Mouse (Mus musculus): ENCODE results near the gene Actg1. TPM values are rescaled to one million over a fixed set of nuclear protein-coding genes. Genes with fewer than 3 reads are reported as not detected.
"Not testable (repeated sequence)": the region's sequence is repeated elsewhere in the genome, so short reads cannot be mapped to it uniquely, and the experiment has no call there.

Gene Actg1
- polyA plus RNA-seq, 1 experiment from 2014 or later, result 1,815 TPM

DNA sequence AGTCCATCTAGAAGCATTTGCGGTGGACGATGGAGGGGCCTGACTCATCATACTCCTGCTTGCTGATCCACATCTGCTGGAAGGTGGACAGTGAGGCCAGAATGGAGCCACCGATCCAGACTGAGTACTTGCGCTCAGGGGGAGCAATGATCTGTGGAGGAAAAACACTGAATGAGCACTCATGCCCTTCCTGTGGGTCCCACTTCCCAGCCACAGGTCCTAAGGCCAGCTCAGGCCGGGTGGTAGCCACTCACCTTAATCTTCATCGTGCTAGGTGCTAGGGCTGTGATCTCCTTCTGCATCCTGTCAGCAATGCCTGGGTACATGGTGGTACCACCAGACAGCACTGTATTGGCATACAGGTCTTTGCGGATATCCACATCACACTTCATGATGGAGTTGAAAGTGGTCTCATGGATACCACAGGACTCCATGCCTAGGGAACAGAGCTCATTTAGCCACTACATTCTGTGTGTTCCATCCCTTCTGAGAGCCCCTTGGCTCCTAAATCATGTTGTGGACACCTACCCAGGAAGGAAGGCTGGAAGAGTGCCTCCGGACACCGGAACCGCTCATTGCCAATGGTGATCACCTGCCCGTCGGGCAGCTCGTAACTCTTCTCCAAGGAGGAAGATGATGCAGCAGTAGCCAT lies 1.8 kb downstream of the Actg1 start:
- DNase-seq (ENCODE audit: low spot score), result not testable (repeated sequence)

DNA sequence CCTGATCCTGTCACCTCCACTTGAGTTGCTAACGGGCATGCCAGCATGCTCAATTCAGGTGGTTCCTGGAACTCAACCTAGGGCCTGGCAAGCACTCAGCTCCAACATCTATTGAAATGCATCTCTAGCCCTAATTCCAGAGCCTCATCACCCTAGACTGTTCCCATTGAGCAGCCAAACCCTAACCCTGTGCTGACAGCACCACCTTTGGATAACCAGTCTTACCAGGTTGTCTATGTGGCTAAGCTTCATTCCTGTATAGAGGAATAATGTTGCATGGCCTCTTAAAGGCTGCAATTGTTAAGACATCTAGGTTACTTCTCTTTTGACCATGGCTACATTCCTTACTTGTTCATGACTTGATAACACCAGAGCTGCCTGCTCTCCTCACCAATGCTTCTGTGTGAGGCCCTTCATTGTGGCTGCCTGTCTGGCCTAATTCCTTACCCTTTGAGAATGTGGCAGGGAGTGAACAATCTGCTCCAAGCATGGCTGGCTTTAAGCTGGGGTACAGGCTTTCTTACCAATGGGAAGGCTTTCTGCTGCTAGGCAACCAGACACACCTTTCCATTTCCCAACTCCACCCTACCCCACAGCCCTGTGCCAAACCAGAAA lies 3.2 kb downstream of the Actg1 start:
- DNase-seq (ENCODE audit: low spot score), result no peak

DNA sequence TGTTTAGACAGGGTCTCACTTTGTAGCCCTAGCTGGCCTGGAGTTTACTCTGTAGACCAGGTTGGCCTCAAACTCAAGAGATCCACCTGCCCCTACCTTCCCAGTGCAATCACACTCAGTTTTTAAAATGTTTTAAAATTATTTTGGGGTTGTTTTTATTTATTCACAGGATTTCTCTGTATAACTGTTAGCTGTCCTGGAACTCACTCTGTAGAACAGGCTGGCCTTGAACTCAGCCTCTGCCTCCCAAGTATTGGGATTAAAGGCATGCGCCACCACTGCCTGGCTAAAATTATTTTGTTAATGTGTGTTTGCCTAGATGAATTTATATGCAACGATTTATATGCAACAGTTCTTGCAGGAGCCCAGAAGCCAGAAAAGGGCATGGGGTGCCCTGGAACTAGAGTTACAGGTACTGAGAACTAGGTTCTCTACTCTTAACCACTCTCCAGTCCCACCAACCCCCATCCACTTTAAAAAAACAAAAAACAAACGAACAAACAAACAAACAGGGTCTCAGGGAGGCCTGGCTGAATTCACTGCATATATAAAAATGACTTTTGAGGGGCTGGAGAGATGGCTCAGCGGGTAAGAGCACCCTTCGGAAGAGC lies 3.9 kb downstream of the Actg1 start:
- DNase-seq (ENCODE audit: low spot score), result no peak

DNA sequence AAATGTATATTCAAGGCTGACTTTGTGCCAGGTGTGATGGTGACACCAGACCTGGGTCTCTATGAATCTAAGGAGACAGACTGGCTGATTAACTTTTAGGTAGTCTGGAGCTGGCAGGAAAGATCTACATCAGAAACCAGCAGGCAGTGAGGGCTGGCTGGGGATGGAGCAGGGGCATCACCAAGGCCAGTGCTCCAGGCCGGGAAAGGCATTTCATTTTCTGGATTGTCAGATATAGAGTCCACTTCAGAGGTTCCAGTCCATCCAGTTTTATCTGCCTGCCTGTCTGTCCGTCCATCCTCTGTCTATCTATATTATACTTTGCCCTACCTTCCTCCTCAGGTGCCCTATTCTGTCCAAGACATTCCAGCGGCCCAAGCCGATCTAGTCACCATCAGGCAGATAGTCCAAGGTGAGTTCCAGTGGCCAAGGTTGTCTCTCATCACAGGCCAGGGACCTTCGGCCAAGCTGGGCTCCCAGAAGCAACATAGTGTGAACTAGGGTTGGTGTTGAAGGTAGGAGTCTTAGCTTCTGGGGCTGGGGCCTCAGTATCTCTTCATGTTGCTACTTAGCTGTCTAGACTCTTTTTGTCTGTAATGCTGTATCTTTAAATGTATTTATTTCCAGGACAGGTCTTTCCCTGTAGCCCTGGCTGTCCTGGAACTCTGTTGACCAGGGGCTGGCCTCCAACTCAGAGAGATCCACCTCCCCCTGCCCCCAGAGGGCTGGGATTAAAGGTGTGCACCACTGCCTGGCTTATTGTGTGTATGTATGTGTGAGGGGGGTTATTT lies 4.6 kb downstream of the Actg1 start:
- no peak for DNase-seq (ENCODE audit: low spot score)

DNA sequence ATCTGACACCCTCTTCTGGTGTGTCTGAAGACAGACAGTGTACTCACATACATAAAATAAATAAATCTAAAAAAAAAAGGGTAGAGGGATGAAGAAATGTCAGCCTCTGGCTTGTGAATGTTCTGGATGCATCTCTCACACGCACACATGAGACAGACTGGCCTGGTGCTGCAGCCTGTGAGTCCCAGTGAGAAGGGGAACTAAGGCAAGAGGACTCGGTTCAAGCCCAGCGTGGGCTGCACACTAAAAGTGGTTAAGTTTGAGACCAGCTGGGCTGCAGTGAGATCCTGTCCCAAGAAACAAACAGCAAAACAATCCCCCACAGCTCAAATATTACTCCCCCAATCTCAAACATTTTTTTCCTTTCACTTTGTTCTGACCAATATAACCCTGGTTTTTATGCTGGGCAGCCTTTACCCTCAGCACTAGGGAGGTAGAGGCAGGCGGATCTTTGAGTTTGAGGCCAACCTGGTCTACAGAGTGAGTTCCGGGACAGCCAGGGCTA lies 5.6 kb downstream of the Actg1 start:
- DNase-seq (ENCODE audit: low spot score), result no peak

DNA sequence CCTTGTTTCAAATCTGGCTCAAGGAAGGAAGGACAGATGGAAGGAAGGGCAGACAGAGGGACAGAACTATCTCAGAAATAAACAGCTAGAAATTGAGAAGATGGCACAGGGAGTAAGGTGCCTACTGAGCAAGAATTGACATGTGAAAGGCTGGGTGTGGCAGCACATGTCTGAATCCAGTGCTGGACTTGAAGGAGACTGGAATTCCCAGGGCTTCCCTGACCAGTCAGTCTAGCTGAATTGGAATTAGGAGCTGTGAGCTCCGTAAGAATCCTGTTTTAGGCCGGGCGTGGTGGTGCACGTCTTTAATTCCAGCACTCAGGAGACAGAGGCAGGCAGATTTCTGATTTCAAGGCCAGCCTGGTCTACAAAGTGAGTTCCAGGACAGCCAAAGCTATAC lies 6.7 kb downstream of the Actg1 start:
- DNase-seq (ENCODE audit: low spot score), result no peak

DNA sequence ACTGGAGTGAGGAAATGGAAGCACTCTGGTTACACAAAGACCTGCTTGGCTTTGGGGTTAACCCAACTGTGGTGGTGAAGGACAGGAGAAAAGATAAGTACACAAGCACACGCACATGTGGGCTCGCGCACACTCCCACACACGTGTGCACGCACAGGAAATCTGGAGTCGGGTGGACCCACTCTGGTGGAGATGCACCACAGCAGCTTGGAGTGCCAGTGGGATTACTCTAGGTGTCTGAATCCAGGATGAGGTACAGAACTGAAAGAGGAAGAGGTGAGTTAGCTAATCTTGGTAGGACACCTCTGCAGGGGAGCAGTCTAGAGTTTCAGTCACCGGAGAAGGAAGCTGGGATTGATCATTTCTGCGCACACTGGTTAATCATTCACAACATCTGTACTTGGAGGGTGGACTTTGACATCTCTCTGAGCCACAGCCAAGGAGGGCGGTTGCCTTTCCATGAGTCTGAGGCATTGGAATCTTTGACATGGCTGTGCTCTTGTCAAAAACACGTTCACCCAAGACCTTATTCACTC lies 8.3 kb downstream of the Actg1 start:
- no peak for DNase-seq (ENCODE audit: low spot score)

DNA sequence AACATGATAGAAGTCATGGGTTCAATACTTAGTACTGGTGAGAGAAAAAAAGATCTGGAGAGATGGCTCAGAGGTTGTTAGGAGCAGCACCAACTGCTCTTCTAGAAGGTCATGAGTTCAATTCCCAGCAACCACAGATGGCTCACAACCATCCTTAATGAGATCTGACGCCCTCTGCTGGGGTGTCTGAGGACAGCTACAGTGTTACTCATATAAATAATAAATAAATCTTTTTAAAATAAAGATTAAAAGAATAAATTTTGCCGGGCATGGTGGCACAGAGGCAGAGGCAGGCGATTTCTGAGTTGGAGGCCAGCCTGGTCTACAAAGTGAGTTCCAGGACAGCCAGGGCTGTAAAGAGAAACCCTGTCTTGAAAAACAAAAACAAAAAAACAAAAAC lies 9.6 kb downstream of the Actg1 start:
- no peak for DNase-seq (ENCODE audit: low spot score)

DNA sequence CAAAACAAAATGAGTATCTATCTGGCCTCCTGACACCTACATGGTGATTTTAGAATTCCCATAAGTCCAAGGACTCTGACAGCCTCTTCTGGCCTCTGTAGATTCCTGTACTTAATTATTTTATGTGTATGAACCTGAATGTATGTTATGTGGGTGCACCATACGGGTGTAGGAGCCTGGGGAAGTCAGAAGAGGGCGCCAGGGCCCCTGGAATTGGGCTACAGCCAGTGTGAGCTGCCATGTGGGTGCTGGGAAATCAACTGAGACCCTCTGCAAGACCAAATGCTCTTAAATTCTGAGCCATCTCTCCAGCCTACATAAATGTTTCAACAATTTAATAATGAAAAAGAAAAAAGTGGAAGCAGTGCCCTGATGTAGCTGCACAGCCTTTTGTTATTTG lies 10.9 kb downstream of the Actg1 start:
- no peak for DNase-seq (ENCODE audit: low spot score)

DNA sequence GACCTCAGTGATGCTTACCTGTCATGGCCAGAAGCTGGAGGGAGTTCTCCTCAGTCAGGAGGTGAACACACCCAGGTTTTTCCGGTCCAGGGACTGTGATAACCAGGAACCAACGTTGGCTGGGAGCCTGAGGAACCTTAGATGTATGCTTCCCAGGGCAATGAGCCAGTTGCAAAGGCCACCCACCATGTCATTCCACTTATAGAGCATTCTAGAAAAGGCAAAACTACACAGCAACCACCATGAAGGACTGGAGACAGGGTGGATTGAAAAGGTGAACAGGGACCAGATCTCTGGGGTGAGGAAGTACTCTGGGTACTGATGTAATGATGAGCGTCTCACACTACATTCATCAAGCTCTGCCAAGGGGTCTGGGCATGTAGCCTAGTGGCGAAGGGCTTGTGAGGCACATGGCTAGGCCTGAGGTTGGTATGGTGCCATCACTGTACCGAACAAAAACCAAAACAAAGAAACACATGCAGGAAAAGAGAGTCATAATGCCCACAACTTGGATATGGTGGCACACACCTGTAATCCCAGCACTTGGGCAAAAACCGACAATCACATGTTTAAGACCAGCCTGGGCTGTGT lies 12.8 kb downstream of the Actg1 start:
- DNase-seq (ENCODE audit: low spot score), result no peak

DNA sequence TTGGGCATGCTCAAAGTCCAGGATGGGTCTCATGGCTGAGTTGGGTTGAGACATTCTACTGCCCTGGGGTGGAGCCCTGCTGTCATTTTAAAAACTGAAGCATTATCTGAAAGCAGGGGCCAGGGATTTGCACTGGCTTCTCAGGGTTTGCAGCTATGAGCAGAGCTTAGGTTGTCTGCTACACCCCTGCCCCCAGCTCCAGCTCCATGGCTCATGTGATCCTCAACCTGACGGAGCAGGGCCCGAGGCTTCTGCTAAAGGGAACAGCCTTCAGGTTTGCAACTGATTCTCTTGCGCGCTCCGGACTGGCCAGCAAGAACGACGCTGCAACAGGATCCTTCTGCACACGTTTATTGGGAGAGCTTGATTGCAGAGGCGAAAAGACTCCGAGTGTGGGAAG lies 28.2 kb downstream of the Actg1 start:
- DNase-seq (ENCODE audit: low spot score), result no peak

DNA sequence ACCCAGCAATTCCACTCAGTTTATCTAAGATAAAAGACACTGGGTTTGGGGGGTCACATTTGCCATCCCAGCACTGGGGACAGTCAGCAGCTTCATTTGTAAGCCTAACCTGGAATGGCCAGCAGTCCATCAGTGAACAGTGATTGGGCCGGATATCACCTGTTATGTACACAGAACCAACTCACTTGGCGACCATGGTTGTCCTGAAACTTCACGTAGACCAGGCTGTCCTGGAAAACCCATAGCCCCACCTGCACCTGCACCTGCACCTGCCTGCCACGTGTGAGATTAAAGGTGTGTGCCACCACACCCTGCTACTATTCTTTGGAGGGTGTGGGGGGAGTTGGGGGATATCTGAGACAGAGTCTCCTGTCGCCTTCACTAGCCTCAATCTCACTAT lies 29.0 kb downstream of the Actg1 start:
- DNase-seq (ENCODE audit: low spot score), result no peak

DNA sequence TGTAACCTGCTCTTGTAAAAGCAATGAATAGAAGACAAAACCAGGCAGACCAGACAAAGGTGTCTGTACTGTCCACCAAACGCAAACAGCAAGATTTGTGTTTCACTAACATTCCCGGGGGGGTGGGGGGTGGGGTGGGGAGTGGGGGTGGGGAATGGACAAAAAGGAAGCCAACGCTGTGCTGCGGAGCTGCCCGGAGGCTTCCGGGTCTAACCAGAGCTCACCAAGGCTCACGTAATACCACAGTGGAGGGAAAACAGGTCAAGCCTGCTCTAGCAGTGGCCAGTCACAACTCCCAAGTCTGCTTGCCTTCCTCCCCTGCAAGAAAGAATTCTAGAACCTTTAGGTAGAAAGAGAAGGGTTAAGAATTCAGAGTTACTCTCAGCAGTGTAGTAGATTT lies 30.9 kb downstream of the Actg1 start:
- no peak for DNase-seq (ENCODE audit: low spot score)

DNA sequence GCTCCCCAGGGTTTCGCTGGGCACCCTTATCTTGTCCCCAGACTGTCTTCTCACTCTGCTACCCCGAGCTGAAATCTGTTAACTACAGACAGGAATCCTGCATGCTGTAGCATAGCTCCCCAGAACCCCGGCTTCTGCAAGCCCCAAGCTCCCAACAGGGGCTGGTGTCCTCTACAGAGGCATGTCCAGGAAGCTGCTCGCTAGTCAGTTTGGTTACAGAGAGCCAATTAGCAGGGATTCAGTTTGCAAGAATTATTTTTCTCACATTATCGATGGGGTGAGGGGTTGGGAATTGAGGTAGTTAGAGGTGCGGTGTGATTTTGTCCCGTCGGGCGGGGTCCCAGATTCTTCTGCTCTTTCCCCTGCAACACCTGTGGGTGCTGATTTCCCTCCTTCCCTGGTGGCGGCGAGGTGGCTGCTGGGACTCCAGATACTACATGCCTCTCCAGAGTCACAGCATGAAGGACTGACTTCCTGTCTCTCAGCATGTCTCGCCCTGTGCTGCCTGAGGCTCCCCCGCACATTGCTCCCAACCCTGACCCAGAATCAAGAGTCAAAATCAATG lies 31.6 kb downstream of the Actg1 start:
- peak; percentile 34 for DNase-seq (ENCODE audit: low spot score)

DNA sequence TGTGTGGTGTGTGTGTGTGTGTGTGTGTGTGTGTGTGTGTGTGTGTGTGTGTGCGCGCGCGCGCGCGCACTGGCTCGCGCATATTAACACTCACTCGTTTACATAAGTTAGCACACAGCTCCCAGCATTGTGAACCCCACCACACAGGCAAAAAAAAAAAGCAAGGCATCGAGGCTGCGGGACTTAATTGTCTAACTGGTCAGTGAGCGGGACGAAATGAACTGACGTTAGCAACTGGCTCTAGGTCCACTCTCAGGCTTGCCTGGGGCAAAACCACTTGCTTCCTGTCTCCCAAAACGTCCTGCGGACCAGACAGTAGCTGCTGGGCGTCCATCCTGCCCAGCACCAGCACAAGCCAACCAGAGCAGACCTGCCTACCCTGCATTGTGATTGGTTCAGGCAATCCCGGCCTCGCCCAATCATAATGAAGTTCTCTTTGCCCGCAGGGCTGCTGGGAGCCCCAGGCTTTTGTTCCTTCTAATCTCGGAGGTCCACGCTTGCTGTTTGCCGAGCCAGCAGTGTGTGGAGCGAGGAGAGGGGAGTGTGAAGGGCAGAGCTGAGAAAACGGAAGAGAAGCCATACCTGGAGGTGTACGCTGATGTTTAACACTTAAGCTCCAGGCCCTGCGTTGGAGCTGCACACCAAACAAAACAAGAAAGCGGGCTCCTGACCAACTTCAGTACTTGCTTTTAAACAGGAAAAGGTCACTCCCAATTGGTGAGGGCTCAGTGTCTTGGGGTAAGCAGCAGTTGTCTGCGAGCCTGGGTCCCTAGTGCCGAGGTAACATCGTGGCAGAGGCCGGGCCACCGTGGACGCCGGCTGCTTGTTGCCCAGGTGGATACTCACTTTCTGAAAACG lies 32.3 kb downstream of the Actg1 start:
- peak; percentile 90 for DNase-seq (ENCODE audit: low spot score)

DNA sequence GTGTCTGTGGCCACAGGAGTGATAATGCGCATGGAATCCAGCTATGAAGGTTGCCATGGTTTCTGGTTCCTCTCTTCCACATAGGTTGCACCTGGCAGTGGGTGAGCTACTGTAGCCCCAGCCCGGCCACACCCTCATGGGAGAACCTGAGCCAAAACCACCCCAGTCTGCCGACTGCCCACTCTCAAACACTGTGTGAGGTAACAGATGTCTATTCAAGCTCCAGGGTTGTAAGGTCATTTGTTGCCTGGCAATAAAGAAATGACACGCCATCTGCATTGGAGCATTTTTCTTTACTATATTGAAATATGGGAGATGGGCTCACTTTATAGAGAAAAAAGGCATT lies 33.0 kb downstream of the Actg1 start:
- no peak for DNase-seq (ENCODE audit: low spot score)

DNA sequence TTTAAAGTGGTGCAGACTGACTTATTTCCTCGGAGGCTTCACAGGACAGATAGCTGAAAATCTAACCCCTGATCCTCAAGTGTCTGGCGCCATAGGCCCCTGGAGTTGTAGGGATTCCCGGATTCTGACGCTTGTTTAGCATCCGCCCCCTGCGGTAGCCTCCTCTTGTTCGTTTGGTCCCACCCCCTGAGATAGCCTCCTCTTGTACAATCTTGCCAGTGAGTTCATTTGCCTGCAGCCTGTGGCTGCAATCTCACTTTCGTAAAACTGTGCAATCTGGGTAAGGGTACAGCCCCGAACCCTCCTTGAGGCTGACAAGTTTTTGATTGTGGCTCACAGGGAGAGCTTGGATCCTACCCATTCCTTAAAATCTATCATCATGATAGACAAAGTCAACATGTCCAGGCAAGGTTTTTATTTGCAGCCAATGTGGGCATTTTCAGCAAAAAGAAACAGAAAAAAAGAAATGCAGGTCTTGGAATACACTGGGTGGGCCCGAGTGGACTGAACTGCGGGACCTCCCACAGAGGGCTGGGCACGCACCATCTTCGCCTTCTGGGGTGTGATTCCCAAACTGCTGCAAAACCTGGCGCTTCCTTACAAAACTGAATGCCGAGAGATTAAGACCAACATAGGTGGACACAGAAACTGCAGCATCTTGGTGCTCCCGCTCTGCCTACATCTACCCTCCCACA lies 33.5 kb downstream of the Actg1 start:
- DNase-seq (ENCODE audit: low spot score), result no peak

DNA sequence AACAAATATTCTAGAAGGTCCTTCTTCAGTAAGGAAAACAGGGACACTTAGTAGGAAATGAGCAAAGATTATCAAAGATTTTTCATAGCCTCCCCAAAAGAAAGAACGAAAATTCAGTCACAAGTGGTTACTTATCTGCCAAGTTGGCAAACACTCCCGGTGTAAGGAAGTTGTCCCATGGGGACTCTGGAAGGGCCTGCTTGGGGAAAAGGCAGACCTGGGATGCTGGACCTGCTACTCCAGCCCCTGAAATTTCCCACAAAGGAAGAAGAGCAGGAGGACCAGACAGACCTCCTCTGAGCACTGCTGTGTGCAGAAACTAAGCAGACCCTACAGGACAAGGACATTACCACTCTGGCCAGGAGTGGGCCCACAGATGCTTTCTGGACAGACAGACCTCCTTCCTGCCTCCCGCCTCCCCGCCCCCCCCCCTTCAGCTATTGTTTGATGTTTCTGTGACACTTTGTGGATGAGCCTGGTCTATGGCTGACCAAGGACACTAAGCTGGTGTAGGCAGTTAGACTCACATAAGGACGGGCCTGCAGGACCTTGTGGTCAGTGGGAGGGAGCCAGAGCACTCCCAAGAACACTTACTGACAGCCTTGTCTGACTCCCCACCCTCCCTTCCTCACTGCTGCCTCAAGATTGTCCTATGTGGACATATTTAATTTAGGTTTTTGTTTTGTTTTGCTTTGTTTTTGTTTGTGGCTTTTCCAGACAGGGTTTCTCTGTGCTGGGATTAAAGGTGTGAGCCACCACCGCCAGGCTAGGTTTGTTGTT lies 34.2 kb downstream of the Actg1 start:
- no peak for DNase-seq (ENCODE audit: low spot score)

DNA sequence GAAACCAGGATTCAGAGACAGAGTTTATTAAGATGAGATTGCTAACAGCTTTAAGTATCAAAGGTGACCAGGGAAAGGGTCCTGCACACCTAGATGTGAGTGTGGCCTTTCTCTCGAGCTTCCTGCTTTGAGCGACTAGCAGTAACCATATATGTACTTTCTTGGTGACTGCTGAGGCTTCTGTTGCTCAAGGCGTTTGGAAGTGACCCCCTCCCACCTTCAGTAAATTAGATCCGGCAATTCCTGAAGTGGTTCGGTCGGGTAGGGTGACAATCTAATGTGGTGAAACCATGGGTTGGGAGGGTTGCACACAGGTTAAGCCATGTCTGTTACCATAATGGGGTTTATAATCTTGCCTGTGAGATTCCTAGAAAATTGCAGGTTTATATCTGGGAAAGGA lies 36.3 kb downstream of the Actg1 start:
- DNase-seq (ENCODE audit: low spot score), result no peak

Data from thymus, postnatal 0 days (tissue).